Mouse (Mus musculus) liver, adult (tissue): Measurements from ENCODE around the gene Dazap1.

Source experiments
- GATA4 ChIP-seq: IDR thresholded peaks from 2 replicates; pipeline ENCODE4 v1.6.1; 2014; ENCODE audit warnings: mild to moderate bottlenecking, low read length; ENCODE audit not compliant: insufficient replicate concordance

Dazap1 gene

DNA sequence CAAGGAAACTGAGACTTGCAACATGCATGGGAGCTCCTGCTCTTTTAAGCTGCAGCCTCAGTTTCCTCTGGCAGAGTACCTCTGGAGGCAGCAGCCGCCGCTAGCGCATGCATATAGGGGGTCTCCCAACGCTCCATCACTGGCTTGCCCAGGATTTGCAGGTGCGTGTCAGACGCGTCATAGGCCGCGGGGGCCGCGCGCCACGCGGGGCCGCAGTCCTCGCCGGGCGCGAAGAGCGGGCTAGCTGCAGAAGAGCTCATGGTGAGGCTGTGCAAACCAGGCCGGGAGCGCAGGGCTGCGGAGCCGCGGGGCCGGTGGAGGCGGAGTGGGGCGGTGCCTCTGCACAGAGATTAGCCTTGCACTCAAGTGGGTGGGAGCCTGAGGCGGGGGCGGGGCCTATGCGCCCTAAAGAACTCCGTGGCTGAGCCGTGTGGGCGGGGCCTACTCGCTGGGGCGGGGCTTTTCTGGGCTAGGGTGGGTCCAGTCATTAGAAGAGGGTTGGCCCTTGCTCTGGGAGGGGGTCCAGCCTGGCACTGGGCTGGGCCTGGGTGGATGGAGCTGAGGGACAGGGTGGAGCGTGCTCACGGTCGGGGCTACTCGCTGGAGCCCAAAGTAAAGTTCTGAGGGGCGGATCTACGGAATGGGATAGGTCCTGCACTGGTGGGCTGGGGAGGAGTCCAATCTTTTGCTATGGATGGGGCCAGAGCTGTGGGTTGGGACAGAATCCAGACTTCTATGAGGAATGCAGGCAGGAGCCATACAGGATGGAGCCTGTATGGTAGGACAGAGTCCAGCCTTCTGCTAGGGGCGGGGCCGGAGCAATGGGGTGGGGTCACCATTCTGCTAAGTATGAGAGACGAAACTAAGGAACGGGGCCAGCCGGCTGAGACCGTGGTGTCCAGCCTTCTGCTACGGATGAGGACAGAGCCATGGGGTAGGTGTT, at the start of gene Dazap1, which contains the start of gene Gamt:
Gene Dazap1 (plus strand): TSS at position 845 of the 943 bp plus-strand sequence.
Gene Gamt (minus strand): TSS at position 371 of the 943 bp plus-strand sequence.
- peak; percentile 83; the same call in 1 of the 2 replicates for TF ChIP-seq GATA4

DNA sequence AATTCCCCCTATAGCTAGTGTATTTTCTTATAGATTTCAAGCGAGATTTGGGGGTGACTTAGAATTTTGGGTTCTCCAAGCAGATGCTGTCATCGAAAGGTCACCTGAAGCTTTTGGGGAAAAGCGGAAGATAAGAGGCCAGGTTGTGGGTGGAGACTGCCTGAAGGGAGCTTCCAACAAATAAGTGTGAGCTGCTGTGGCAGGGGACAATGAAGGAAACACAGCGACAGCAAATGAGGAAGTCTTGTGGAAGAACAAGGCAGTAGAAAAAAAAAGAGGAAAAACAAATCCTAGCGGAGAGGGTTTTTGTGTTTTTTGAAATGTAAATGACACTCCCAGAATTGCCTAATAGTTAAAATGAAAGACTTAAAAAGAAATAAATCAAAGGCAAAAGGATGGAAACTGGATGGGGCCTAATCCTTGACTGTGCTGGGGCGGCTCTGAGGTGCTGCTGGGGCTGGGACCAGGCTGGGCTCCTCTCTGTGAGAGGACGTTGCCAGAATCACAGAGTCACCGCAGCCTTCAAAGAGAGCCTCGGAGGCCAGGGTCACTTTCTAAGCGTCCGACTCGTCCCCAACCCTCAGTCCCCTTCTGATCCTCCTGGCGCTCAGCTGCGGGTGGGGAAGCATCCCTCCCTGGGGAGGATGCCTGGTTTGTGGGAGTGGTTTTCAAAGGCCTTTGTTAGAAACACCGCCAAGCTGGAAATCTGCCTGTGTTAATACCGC, 46.1 kb upstream of the Dazap1 start:
- TF ChIP-seq GATA4 = no peak

DNA sequence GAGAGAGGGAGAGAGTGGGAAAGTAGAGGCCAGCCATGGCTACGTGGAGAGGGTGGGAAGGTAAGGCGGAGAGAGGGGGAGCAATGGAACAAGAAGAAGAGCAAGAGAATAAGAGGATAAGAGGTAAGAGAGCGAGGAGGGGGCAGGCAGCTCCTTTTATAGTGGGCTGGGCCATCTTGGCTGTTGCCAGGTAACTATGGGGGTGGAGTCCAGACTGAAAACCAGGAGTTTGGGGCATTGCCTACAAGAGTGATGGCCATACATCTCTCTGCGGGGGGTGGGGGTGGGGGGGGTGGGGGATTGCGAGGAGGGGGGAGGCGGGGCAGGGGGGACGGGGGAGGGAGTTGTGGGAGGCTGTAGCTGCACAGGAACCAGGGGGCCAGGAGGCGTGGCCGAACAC, 40.6 kb upstream of the Dazap1 start:
- TF ChIP-seq GATA4 = no peak

- no peak; the same call in 1 of the 2 replicates for TF ChIP-seq GATA4
These were observed 35.2 kb upstream of the Dazap1 start for GRCm38 (mm10) chr10:80226071-80226415.

GRCm38 (mm10) chr10:80226416-80227165, 34.7 kb upstream of the Dazap1 start, which contains the start of gene Mum1:
Gene Mum1, plus strand, starts transcription at chr10:80226434.
- TF ChIP-seq GATA4 = peak; percentile 33; the same call in 1 of the 2 replicates

GRCm38 (mm10) chr10:80227166-80227539, 34.1 kb upstream of the Dazap1 start:
- no peak for TF ChIP-seq GATA4

DNA sequence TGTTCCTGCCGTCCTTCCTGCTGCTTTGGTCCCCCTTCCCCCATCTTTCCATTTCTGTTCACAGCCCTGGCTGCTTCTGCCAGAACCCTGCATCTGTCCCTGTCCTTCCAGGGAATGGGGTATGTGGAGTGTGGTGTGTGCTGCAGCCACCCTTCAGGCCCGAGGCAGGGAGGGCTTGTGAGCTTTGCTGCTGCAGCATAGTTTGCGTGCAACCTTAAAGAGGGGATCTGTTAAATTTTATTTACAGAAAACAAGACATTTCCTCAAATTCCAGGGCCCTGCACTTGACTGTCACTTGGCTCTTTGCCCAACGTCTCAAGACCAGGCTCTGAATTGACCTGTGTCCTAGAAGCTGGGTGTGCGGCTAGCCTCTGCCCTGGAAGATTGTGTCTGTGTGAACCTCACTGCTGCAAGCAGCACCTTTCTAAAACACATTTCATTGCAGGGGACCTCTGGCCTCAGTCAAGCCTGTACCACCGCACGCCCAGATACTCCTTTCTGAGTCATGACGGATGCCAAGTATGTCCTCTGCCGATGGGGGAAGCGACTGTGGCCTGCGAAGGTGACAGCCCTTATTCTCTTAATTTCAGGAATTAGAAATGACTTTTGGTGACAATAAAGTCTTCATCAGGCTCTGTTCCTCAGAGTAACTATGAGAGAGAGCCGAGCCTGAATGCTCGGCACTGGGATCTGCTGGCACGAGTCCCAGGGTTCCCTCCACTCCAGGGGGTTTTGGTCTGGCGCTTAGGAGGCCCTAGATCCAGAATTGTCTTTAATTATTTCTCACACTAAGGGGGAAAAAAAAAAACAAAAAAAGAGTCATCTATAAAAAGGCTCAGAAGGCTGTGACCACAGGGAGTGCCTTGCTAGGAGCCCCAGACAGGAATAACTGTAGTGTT, 33.2 kb upstream of the Dazap1 start:
- TF ChIP-seq GATA4 = no peak

DNA sequence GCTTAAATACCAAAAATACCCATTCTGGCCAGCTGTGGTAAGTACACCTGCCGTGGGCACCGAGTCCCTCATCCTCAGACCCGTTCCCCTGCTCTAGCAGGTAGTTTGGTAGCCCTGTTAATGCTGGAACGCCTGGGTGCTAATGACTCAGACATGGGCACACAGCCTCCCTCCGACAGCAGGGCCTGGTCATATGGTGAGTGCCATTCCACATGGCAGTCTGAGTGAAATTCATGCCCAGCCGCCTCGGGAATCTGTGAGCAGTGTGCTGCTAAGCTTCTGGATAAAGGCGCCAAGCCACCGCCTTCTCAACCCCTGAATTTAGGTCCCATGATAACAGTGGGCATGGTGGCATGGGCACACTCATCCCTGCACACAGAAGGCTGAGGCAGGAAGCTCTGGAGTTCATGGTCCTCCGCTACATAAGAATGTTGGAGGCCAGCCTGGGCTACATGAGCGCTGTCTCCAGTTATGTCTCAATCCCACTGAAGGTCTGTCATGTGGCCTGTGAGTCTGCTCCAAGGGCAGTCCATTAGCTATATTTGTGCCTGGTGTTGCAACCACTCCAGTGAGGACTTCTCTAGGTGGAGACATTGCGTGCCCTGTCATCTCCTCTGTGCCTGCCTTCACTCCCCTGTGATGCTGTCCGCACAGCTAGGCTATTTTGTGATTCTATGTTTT, 25.0 kb upstream of the Dazap1 start:
- TF ChIP-seq GATA4 = no peak

GRCm38 (mm10) chr10:80237020-80237419, 24.3 kb upstream of the Dazap1 start:
- no peak for TF ChIP-seq GATA4

- no peak for TF ChIP-seq GATA4
These were observed 23.0 kb upstream of the Dazap1 start for GRCm38 (mm10) chr10:80238306-80238705.

DNA sequence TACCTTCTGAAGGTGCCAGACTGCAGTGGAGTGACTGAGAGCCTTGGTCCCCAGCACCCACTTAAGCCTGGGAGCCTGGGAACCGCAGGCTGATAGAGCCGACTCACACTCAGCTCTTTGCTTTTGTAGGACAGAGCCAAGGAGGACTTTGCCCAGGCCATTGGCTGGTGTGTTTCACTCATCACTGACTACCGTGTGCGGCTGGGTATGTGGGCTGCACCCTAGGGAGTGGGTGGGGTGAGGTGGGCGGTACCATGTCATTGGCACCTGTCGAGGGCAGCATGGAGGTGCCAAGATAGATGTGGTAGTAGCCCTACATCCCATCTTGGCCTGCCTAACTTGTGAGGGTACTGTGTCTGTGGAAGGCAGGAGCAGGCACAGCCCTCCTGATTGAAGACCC, 21.5 kb upstream of the Dazap1 start:
- TF ChIP-seq GATA4 = no peak

- no peak for TF ChIP-seq GATA4
These were observed 19.2 kb upstream of the Dazap1 start for GRCm38 (mm10) chr10:80242088-80242487.

DNA sequence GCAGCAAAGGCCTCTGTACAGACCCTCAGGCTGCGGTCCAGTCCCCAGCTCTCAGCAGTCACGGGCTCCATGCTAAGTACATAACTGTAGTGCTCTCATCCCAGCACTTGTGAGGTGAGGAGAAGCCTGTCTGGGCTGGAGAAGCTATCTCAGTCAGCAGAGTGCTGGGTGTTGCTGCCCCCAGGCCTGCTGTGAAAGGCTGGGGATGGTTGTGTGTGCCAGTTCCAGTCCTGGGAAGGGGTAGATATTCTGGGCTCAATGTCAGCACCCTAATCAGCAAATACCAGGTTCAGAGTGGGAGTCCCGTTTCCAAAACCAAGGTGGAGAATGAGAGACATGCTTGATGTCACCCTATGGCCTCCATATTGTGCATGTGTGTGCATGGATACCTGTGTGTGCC, 18.7 kb upstream of the Dazap1 start:
- TF ChIP-seq GATA4 = no peak
